Mouse (Mus musculus): ENCODE measurements around the gene Pllp.

DNA sequence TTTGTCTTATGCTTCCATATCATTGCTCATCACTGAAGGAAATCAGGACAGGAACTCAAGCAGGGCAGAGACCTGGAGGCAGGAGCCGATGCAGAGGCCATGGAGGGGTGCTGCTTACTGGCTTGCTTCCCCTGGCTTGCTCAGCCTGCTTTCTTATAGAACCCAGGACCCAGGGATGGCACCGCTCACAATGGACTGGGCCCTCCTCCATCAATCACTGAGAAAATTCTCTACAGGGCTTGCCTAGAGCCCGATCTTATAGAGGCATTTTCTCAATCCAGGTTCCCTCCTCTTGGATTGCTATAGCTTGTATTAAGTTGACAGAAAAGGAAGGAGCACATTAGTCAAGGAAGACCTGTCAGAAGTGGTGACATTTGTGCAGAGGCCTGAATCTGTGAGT is 488 bp upstream of the Pllp start:
- TF ChIP-seq POLR2A (IDR thresholded peaks at IDR 0.05; ENCODE audit: low read depth, low read length) (no peak), CTCF (IDR thresholded peaks at IDR 0.05; ENCODE audit: extremely low read depth, insufficient read depth, insufficient read length, insufficient replicate concordance) (no peak)
